Mouse (Mus musculus): ENCODE results near the gene Tmem189.

- TF ChIP-seq CTCF (IDR thresholded peaks at IDR 0.05; ENCODE audit: extremely low read depth, insufficient read depth, low read length) (no peak), POLR2A (IDR thresholded peaks at IDR 0.05; ENCODE audit: extremely low read depth, insufficient read depth, low read length) (no peak)
These were observed 87.3 kb downstream of the Tmem189 start for GRCm38 (mm10) chr2:167602364-167602763.
